Mouse (Mus musculus): ENCODE measurements around the gene Yars.
A peak's percentile ranks its signal among the peaks of the same experiment; 100 is the strongest.

Yars gene

DNA sequence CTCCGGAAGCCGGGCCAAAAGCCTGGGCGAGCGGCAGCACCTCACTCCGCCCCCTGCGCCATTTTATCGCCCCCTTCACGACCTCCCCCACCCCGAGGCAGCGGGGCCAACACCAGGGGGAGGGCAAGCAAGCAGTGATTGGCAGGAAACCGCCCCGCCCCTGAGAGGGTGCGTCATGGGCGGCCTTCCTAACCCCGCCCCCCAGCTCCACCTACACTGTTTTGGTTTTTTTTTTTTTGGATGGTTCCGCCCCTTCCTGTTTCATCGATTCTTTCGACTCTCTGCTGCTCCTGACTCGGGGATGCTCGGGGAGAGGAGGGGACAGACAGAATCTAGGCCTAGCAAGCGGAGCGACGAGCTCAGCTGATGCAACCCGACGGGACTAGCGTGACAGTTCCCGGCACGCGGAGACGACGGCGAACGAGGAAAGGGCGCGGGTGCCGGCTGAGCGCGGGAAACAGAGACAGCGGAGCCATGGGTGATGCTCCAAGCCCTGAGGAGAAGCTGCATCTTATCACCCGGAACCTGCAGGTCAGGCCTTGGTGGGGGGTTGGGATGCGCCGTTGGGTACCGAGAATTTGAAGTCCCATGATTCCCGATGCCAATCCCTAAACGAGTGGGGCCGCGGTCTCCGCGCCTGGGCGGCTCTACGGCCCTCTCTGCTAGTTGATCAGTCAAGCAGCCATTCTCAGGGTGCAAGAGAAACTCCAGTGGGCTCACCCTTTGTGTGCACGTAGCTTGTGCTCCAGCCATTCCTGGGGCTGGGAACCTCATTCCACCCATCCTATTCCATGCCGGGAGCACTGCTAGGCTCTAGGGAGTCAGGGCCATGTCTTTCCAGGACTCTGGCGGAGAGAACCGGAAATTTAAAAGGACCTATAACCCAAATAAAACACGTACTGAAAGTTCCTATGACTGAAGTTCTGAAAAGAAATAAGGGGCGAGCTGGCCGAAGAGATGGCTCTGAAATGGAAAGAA is at the start of gene Yars, which contains the start of gene S100pbp:
Yars (plus strand) TSS at position 219 of the 978 bp plus-strand sequence.
S100pbp (minus strand) TSS at position 186 of the 978 bp plus-strand sequence.
- DNase-seq (ENCODE audit: low spot score) = peak; percentile 98

- no peak for DNase-seq (ENCODE audit: low spot score)
These were observed 48.8 kb upstream of the Yars start for GRCm38 (mm10) chr4:129140808-129141207.

DNA sequence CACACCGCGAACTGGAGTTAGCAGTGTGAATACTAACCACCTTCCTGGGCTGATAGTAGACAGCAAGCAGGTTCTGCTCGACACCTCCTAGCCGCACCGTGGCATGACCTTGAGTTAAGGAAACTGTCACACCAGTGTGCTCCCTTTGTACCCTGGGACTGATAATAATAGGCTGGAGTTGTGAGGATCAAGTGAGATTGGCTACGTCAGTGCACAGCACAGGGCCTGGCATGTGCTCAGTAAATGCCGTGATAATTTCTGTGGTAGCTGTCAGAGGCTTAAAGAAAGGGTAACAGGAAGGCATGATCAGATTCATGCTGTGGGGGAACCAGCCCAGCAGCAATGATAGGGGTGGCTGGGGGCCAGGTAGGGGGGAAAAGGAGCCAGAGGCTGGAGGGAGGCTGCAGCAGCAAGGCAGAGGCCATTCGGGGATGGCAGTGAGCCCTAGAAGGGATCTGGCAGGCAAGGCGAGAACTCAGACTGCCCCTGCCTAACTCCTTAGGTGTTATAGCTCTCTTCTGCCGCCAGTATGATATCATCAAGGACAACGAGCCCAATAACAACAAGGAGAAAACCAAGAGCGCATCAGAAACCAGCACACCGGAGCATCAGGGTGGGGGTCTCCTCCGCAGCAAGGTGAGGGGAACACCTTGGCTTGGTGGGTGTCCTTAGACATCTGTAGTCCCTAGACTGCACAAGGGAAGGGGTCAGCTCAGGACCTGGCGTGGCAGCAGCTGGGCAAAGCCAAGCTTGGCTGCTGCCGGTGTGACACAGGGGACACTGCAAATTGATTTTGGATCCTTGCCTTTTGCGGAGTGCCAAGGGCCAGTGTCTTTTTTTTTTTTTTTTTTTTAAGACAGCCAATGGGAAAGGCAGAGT is 47.8 kb upstream of the Yars start:
- DNase-seq (ENCODE audit: low spot score) = no peak

DNA sequence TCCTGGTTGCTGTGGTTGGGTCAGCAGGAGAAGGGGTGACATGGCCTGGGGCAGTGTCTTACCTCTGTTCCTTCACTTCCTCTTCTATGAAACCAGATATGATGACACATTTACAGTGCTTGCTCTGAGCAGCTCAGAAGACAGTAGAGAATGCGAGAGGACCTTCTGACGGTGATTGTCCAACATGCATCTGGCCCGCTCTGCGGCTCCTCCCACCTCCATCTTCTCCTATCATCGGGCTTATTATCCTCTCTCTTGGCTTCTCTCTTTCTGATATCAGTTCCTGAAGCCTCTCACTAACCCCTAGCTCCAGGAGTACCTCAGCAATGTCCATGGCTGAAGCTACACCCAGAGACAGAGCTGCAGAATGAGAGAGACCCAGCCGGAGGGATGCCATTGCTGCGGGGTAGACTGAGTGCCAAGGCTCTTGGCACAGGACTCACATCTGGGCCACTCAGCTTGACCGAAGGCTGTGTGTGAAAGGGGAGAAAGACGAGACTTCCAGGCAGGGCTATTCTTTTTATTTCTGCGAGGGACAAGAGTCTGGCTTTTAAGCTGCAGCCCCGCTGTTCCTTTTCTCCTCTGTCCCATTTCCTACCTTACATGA is 47.0 kb upstream of the Yars start:
- DNase-seq (ENCODE audit: low spot score) = peak; percentile 81

DNA sequence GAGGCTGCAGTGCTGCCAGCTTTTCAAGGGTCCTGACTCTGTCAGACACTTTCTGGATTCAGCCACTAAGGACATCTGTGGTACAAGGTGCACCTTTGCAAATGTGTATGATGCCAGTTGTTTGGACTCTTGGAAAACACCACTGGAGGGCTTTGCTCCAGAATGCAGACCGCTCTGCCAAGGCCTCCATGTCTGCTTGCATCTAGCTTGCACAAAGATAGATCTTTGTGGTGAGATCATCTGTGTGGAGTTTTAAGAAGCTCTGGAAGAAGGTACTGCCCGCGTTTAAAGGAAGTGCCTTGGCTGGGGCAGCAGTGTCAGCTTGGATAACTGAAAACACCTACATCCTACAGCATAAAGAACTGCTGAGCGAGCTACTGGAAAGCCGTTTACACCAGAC is 46.1 kb upstream of the Yars start:
- no peak for DNase-seq (ENCODE audit: low spot score)

DNA sequence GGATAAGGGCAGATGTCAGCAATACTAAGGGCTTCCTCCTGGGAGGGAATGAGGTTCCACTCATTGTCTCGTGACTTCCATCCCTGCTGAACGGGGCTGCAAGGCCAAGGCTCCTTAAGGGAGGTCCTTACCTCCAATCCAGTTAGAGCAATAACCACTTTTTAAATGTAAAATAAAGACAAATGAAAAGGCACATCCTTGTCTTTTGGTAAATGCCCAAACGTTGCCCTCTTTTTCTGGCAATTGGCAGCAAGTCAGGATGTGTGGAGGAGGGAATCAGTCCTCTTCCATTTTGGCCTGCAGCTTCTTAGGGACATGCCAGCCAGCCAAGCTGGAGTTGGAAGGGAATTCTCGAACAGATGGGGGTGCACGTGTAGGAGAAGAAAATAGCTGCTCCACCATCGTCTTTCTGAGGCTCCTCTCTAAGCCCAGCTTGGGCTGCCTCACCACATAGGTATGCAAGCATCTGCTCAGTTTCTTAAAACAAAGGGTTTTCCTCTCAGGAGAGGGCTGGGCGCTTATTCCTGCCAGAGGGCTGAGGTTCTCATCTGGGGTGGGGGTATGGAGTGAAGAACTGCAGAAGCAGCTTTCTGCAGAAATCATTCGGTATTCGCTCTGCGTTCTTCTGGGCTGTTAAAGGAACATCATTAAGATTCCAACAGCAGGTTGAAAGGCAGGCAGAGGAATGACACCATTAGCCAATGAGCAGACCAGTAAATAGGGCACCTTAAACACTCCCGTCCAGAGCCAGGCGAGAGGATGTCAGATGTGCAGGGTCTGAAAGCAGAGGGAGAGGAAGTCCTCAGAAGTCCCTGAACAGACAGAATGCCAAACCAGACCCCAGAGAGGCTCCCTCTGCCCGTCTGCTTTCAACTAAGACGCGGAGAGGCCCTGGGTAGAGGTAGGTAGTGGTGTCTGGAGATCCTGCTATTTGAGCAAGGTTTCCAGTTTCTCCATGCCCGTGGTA is 44.9 kb upstream of the Yars start:
- no peak for DNase-seq (ENCODE audit: low spot score)

DNA sequence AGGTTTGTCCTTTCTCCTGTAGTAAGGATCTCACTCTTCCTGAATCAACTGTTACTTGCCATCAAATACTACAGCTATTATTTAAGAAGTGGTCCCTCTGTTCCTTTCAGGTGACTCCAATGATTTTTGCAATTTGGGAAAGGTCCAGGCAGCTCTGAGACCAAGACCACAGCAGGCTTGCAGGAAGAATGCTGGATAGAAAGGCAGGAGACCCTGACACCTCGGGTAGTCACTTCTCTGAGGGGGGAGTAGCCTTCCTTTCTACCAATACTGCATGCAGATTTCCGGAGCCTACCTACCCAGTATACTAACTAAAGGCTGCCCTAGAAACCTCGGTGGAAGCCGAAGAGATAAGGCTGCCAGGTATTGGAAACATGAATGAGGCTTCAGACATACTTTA is 44.1 kb upstream of the Yars start:
- DNase-seq (ENCODE audit: low spot score) = no peak

- no peak for DNase-seq (ENCODE audit: low spot score)
These were observed 43.6 kb upstream of the Yars start for GRCm38 (mm10) chr4:129145943-129146342.

GRCm38 (mm10) chr4:129146392-129146791 is 43.2 kb upstream of the Yars start:
- DNase-seq (ENCODE audit: low spot score) = peak; percentile 31

- DNase-seq (ENCODE audit: low spot score) = no peak
These were observed 41.9 kb upstream of the Yars start for GRCm38 (mm10) chr4:129147552-129148103.

DNA sequence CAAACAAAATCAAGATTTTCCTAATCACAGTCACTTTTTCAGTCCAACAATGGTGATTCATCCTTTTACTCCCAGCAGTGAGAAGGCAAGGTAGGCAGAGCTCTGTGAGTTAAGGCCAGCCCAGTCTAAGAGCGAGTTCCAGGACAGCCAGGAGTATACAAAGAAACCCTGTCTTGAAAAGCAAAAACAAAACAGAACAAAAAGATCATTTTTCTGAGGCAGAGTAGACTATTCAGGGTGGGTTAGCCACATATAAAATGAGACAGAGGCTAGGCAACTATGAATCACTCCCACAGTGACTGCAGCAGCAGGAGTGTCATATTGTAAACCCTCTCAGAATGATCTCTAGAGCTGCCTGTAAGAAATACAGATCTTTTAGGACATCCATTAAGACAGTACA is 40.2 kb upstream of the Yars start:
- DNase-seq (ENCODE audit: low spot score) = no peak

DNA sequence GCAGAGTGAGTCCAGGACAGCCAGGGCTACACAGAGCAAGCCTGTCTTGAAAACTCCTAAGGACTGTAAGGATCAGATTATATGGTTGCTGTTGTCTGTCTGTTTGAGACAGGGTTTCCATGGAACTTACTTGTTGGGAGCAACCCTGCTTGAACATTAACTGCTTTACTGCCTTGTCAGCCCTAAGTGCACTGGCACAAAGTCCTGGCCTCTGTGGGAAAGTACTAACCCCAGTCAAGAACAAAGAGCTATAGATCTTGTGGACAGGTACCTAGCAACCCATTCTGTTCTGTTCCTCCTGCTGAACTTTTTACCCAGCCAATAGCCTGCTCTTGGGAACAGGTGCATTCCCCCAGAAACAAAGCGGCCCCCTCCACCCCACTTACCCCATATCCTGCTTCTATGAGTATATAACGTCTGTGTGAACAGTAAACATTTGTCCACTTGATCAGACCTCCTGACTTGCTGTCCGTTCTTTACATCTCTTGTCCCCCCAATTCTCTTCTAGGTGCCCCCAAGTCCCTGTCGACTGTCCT is 38.2 kb upstream of the Yars start:
- no peak for DNase-seq (ENCODE audit: low spot score)

- no peak for DNase-seq (ENCODE audit: low spot score)
These were observed 32.0 kb upstream of the Yars start for GRCm38 (mm10) chr4:129157541-129157940.

DNA sequence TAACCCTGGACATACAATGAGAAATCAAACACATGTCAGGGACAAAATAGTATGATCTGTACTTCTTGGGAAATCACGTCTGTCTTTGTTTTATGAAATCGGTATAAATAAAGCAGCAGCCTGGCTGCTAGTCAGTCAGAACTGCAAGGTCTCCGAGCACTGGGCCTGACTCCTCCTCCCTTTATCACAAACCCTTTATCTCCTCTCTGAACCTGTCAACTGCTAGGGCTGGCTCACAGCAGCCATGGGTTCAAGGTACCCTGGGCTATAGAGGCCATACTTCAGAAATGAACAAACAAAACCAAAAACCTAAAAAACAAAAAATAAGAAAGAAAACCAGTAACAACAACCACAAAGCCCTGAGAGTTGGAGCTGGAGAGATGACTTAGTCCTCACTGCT is 31.0 kb upstream of the Yars start:
- DNase-seq (ENCODE audit: low spot score) = no peak

DNA sequence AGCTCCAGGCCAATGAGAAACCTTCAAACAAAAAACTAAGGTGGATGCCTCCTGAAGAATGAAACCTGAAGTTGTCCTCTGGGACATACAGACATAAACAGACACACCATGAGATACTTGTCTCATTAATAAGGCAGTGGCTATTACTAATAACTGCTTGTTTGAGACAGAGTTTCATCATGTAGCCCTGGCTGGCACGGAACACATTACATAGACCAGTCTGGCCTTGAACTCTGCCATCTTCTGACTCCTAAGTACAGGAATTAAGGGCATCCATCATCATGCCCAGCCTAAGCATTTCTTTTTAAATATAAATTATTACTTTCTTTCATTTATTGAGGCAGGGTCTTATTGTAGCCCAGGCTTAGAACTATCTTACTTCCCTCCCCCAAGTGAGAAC is 28.5 kb upstream of the Yars start:
- no peak for DNase-seq (ENCODE audit: low spot score)

DNA sequence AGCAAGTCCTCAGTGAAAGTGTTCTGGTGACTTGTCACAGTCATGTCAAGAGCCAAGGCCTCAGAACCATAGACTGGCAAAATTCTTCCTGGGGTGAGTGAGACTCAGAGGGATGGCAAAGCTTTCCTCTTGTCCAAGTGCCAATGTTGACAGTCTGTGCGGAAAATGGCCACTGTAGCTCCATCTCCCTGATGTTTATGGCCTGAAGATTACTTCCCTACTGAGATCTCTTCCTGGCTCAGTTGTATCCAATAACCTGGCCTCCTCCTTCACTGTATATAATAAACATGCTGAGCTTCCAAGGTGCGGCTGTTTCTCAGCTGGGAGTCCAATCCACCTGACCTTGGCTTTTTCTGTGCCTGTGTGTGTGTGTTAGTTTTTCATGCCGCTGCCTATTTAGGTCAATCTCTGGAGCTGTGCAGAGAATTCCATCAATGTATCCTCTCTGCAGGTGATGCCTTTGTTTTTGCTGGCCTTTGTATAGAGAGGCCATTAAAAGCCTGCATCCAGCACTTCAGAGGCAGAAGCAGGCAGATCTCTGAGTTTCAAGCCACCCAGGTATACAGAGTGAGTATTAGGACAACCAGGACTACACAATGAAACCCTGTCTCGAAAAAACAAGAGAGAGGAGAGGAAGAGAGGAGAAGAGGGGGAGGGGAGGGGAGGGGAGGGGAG is 27.8 kb upstream of the Yars start:
- DNase-seq (ENCODE audit: low spot score) = no peak

DNA sequence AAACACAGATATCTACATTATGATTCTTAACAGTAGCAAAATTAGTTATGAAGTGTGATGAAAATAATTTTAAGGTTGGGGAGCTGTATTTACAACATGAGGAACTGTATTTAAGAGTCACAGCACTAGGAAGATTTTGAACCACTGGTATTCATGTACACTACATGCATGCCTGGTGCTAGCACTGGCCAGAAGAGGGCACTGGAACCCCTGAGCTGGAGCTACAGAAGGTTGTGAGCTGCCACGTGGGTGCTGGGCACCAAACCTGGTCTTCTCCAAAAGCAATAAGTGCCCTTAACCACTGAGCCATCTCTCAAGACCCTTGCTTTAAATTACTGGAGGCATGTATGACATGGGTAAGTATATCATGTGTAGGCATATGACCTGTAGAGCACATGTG is 17.0 kb upstream of the Yars start:
- no peak for DNase-seq (ENCODE audit: low spot score)

DNA sequence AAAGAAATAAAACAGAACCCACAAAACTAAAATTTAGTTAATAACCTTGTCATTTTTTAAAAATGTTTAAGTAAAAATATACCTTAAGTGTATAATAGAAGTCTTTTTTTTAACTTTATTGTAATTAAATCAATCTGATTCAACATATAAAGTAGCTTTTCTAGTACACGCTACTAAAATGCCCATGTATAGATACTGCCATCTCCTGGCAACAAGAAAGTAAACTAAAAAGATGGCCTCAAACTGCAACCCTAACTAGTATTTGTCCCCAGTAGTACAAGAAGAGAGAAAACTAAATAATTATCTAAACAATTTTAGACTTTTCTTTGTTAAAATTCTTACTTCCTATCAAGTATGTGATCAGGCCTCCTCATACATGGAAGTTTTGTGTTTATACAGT is 10.0 kb upstream of the Yars start:
- no peak for DNase-seq (ENCODE audit: low spot score)

- DNase-seq (ENCODE audit: low spot score) = no peak
These were observed 1.4 kb upstream of the Yars start for GRCm38 (mm10) chr4:129188041-129188659.

Measured in adipocyte (in vitro differentiated cells).